Mouse (Mus musculus) heart, postnatal 10 days (tissue): ENCODE measurements around the gene Nadk. TPM values are rescaled to one million over a fixed set of nuclear protein-coding genes. Genes with fewer than 3 reads are reported as not detected.
"Not testable (repeated sequence)": the region's sequence is repeated elsewhere in the genome, so short reads cannot be mapped to it uniquely, and the experiment has no call there.

Experiments
- DNase-seq, 2 experiments: peaks; one replicate each; pipeline ENCODE4 v3.0.0; 2021
- intact Hi-C: fragments of 180-260 bp; cut with DNase I; formaldehyde crosslinking; loops from one replicate; pipeline ENCODE4 v1.15.1; 2025
- total RNA-seq, 2 experiments: library from RNA; stranded (reverse); gene quantifications; 2 replicates each; pipeline ENCODE4 v1.2.3; 2021

Nadk gene
- total RNA-seq, 2 experiments from 2014 or later: 34.8 to 42.4 TPM

GRCm38 (mm10) chr4:155568632-155569370 lies 6.6 kb downstream of the Nadk start:
- no peak for DNase-seq
- intact Hi-C loops: loop anchor here (1.0 to 5.0 kb wide), 2 partner anchors 88 to 202 kb away; no protein-coding TSS in a partner anchor

GRCm38 (mm10) chr4:155569818-155570217 lies 7.6 kb downstream of the Nadk start:
- intact Hi-C loops: loop anchor here (5.0 kb wide), 1 partner anchor 203 kb away; no protein-coding TSS in a partner anchor
- DNase-seq: no peak

- intact Hi-C loops, DNase-seq: not testable (repeated sequence)
Measured at GRCm38 (mm10) chr4:155570315-155570714, 8.1 kb downstream of the Nadk start.

GRCm38 (mm10) chr4:155571442-155571841 lies 9.3 kb downstream of the Nadk start:
- no peak for DNase-seq
- intact Hi-C loops: no loop called here

- intact Hi-C loops: no loop called here
- DNase-seq: no peak
Measured at GRCm38 (mm10) chr4:155573155-155573554, 11.0 kb downstream of the Nadk start.

- intact Hi-C loops: no loop called here
- no peak for DNase-seq
Measured at GRCm38 (mm10) chr4:155573876-155574275, 11.7 kb downstream of the Nadk start.

DNA sequence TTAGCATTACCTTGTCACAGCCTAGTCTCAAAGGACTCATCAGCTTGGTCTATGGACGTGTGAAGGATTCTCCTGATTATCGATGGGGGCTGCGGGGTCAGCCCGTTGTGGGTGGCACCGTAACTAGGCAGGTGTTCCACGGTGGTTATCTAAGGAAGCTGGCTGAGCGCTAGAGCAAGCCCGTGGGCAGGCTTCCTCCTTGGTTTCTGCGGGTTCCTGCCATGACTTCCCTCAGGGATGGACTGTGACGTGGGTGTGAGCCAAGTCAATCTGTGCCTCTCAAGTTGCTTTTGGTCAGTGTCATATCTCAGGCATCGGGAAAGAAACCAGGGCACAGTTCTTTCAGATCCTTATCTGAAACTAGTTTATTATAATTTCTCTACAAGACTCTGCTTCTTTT lies 12.8 kb downstream of the Nadk start:
- DNase-seq: no peak
- intact Hi-C loops: no loop called here

GRCm38 (mm10) chr4:155575521-155575920 lies 13.3 kb downstream of the Nadk start:
- intact Hi-C loops: no loop called here

GRCm38 (mm10) chr4:155577132-155577531 lies 15.0 kb downstream of the Nadk start:
- no peak for DNase-seq

More at GRCm38 (mm10) chr4:155575521-155575920, 13.3 kb downstream of the Nadk start:
- DNase-seq: no peak

DNA sequence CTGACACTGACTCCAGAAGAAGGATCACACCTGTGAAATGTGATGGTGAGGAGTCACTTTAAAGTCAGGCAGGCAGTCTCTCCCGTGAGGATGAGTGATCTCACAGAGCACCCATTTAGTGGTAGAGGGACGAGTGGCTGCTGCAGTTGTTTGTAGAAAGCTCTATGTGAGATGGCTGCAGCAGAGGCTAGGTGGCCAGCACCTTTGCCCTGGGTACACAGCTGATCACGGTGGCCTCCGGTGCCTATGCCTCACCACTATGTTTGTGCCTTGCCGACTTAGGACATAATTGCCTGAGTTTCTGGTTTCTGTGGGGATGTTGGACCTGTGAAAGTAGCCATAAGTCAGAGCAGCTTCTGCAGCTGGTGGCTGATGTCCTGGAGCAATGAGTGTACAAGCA lies 15.6 kb downstream of the Nadk start:
- intact Hi-C loops: no loop called here
- DNase-seq: no peak

More at GRCm38 (mm10) chr4:155577132-155577531, 15.0 kb downstream of the Nadk start:
- intact Hi-C loops: no loop called here

DNA sequence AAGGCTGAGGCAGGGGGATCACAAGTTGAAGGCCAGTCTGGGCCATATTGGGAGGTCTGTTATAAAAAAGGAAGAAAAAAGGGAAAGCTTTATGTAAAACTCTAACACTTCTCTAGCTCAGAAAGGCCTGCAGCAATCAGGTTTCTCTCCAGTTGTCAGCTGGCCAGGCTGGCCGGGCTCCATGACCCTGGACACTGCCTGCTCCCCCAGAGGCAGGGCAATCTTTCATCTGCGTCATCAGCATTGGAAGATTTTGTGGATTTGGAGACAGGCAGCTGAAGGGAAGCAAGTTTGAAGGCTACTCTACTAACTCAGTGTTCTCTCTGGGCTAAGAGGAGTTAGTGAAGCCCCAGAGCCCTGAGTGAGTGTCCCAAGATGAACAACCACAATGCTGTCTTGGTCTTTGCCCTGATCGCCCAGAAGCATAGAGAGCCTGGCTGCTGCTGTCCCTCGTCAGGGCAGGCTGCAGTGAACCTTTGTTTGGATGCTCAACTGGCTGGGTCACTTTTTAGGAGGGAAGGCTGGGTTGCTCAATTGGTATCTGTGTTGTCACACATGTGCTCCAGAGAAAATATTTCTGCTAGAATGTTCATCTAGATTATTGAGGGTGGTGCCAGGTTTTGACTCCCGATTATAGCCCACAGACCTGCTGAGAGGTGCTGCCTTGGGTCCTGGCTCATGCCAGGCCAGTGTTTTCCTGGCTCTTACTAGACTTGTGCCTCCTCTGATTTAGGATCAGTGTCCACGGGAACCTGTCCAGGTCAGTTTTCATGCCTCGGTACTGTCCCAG lies 16.4 kb downstream of the Nadk start:
- intact Hi-C loops: no loop called here
- DNase-seq: peak; percentile 48 to 57

GRCm38 (mm10) chr4:155580420-155580819 lies 18.2 kb downstream of the Nadk start:
- peak; percentile 58 to 80 for DNase-seq
- intact Hi-C loops: loop anchor here (1.0 to 5.0 kb wide), 2 partner anchors 99 to 213 kb away; no protein-coding TSS in a partner anchor

GRCm38 (mm10) chr4:155582279-155582905 lies 20.2 kb downstream of the Nadk start:
- intact Hi-C loops: loop anchor here (5.0 kb wide), 1 partner anchor 215 kb away; no protein-coding TSS in a partner anchor
- no peak for DNase-seq

DNA sequence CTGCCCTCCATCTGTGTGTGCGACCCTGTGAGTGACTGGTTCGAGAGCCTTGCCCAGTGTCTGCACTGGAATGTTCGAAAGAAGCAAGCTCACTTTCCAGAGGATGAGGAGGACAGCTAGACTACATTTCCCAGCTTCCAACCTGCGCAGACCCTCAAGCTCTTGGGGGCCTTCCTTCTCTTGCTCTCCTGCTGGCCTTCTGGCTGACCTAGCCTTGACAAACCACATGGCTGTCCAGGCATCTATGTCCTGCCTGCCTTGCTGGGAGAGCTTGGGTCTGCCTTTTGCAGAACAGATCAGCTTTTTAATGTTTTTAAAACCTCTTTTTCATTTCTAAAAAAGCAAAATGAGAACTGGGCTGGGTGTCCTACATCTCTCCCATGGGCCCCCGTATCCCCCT lies 27.2 kb downstream of the Nadk start:
- intact Hi-C loops: no loop called here
- DNase-seq: no peak

DNA sequence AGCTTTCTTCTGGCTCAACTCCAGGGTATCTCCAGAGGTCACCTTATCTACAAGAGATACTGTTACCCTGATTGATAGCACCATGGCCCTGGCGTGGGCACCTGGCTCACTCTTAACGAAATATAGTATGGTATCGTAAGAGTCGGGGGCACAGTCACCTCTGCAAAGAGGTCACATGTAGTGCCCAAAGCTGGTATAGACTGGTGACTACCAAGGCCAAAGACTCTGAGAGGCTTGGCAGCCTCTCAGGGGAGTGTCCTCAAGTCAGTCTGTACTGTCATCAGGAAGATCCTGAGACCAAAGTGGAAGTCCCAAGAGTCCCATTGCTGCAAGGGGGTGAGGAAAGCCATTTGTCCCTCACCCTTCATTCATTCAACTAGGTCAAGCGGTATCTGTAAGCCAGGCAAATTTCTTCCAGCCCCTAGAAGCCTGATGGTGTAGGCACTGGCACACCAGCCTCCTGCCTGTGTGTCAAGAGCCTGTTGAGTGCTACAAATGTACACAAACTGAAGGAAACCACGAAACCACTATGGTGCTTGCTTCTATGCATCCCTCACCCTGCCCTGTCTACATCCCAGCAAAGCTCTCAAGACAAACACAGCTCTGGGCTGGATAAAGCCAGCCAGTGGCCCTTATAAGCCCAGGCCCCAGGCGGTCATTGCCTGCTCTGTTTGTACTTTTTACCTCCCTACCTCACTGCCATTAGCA lies 29.0 kb downstream of the Nadk start:
- DNase-seq: no peak

DNA sequence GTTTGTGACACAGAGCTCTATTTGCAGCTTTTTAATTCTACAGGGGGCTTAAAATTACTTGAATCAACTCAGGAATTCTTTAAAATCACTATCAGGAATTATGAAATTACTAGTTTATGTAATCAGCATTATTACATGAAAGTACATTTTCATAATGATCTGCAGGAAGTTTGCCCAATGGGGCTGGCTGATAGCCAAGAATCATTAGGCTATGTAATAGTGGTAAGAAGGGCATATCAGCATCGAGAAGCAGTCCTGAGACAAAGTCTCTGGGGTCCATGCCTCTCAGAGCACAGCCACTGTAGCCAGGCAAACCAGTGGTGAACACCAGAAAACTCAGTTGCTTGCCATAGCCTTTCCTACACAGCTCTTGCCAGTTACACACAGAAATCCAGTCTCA lies 31.6 kb downstream of the Nadk start:
- DNase-seq: no peak
- intact Hi-C loops: no loop called here

More for the DNA sequence above, 29.0 kb downstream of the Nadk start:
- intact Hi-C loops: no loop called here

DNA sequence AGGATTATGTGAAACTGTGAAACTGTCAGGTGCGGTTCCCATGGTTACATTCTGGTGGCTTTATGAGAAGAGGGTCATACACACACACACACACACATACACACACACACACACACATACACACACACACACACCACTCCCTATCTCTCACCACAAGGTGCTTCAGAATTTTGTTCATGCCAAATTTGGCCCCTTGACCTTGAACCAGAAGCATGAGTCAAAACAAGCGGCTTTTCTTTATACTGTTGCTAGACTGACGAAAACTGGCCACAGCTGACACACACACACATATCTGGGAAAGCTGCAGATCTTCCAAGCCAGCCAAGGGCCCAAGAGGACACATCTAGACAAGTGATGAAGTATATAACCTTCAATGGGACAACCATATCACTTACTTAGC lies 33.6 kb downstream of the Nadk start:
- intact Hi-C loops: no loop called here
- DNase-seq: no peak

DNA sequence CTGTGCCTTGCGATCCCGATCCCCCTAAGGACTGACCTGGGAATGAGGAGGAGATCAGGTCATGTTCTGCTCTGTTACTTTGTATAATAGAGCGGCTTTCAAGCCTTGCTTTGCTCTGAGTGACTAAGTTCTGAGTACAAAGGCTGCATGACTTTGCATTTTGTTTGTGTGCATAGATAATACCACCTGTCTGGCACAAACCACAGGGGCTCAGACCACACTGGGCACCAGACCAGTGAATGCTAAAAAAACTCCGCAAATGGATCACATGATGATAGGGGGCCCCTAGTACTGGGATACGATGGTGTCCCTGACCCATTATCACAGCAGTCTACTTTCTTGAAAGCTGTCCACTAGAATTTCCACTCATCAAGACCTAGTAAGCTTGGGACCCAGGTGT lies 34.4 kb downstream of the Nadk start:
- intact Hi-C loops: no loop called here
- DNase-seq: no peak

DNA sequence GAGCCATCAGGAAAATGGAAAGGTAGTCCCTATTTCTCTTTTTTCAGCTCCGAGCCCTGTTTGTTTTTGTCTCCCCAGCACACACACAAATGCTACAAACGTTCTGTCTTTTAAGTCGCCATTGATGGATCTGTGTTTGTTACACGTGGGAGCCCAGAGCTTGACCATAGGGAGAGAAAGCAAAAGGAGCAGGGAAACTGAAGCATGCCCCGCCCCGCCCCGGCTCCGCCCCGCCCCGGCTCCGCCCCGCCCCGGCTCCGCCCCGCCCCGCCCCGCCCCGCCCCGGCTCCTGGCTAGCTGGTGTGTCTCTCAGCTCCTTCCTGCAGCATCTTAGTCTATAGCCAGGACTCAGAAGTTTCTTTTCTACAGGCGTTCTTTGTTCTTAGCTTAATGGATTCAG lies 36.4 kb downstream of the Nadk start:
- intact Hi-C loops: no loop called here
- no peak for DNase-seq
